Mouse (Mus musculus): Measurements from ENCODE around the gene Cep350. TPM values are rescaled to one million over a fixed set of nuclear protein-coding genes. Genes with fewer than 3 reads are reported as not detected.

Gene Cep350
- polyA plus RNA-seq, 1 experiment from 2014 or later: 7.0 TPM

DNA sequence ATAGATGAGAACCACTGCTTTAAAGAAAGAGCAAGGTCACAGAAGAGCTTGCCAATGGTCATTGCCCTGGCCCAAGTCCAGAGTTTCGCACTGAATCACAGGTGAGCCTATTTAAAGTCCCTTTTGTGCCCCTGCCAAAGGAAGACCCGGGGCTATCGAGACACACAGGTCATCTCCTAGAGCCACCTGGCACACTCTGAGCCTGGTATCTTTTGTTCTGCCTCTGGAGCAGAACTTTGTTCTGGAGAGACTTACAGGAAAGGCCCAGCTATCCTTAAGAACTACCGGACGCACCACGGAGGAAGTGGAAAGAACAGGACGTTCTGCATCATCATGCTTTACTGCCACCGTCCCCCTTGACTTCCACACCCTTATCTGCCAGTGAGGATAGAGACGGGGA lies 167.4 kb downstream of the Cep350 start:
- no peak overlapping the region for H3K9ac ChIP-seq
- WGBS: 74% methylated on average over 9 of the region's 9 CpGs
- H3K27me3 ChIP-seq (replicated peaks): no peaks in the 10 kb centered on the region
- H3K4me1 ChIP-seq: peaks cover 18% of the 10 kb centered on the region
- H3K9me3 ChIP-seq: no peaks in the 10 kb centered on the region
- no peak for ATAC-seq (ENCODE audit: extremely low read depth, insufficient number of reproducible peaks, low FRiP score, low TSS enrichment)
- no peak overlapping the region for H3K27ac ChIP-seq (replicated peaks)
- peaks cover 29% of the 10 kb centered on the region for H3K36me3 ChIP-seq
- no peak overlapping the region for H3K4me3 ChIP-seq
- H3K4me2 ChIP-seq: no peak overlapping the region

DNA sequence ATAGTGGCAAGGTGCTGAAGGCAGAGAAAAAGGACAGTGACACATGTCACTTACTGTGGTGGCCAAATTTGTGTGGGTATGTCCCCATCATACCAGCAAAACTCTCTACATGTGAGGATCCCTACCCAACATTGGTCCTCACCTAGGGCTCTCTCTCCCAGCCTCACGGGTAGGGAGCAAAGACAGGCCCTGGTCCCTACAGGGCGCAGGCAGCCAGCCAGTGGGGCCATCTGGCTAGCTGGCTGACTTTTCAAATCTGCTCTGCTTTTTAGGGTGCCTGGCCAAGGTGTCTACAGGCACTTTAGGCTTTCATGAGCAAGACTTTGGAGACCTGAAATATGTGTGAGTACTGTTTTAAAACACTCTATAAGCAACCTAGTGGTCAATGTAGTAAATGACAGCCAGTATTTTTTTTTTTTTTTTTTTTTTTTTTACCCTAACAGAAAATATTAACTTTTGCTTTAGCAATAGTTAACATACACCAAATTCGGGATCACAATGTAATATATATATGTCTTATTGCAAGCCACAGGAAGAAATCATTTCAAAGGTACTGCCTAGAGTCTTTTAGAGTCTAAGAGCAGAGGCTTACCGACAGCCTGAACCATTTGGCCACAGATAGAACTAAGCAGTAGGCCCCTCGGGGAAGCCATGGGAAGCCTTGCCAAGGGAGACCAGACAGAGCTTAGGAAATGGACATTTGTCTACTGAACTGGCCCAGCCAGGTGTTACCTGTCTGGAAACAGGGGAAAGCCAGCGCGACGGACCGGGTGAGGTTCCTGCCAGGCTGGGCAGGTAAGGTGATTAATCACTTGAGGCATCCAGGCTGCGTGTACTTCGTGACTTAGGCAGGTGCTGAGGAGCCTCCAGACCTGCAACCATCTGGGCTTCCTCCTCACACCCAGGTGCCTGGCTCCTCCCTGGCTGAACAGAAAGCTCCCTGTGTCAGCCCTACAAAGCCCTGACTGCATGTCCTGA lies 171.8 kb downstream of the Cep350 start:
- H3K9ac ChIP-seq: no peak overlapping the region
- H3K27ac ChIP-seq (replicated peaks): no peak overlapping the region
- H3K27me3 ChIP-seq (replicated peaks): no peaks in the 10 kb centered on the region
- no peak overlapping the region for H3K4me3 ChIP-seq
- no peak overlapping the region for H3K4me2 ChIP-seq
- H3K9me3 ChIP-seq: no peaks in the 10 kb centered on the region
- ATAC-seq (ENCODE audit: extremely low read depth, insufficient number of reproducible peaks, low FRiP score, low TSS enrichment): no peak
- H3K36me3 ChIP-seq: peaks cover 49% of the 10 kb centered on the region
- 88% methylated on average over 11 of the region's 11 CpGs for WGBS
- peaks cover 19% of the 10 kb centered on the region for H3K4me1 ChIP-seq

DNA sequence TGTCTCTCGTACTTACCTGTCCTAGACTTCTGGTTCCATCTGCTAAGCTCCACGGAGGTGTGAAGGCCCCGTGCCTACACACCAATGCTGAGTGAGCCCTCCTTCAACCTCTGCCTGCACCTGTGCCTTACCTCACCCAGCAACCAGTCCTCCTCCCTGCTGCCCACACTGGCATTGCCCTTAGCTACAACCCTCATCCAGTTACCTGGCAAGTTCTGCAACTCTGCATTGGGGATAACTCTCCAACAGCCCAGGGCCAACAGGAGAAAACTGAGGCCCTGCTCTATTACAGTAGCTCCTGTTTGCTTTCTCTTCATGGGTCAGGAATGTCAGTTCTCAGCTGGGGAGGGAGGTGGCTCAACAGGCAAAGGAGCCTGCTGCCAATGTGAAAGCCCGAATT lies 175.1 kb downstream of the Cep350 start:
- no peak for ATAC-seq (ENCODE audit: extremely low read depth, insufficient number of reproducible peaks, low FRiP score, low TSS enrichment)
- Histone ChIP-seq H3K4me3 (no peak overlapping the region), H3K27ac (replicated peaks) (no peak overlapping the region), H3K9me3 (no peaks in the 10 kb centered on the region), H3K4me1 (peaks cover 27% of the 10 kb centered on the region), H3K9ac (no peak overlapping the region), H3K4me2 (no peak overlapping the region), H3K27me3 (replicated peaks) (no peaks in the 10 kb centered on the region), H3K36me3 (peaks cover 63% of the 10 kb centered on the region)
- 86% methylated on average over 4 of the region's 4 CpGs for WGBS

DNA sequence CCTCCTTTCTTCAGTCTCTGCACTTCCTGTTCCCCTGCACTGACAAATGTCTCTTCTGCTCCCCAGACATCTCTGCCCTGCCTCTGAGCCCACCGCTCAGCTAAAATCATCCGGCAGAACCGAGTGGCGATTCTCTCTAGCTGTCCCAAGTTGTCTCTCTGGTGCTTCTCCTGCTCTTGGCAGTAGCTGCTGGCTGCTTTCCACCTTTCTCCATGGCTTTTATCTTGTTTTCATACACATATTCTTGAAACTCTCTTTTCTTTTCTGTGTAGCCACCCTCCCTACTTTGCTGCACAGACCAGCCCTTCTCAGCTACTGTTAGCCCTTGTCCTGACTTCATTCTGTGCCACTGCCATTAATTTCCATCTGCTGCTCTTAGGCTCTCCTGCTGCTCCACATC lies 175.6 kb downstream of the Cep350 start:
- 38% methylated on average over 4 of the region's 4 CpGs for WGBS
- peaks cover 63% of the 10 kb centered on the region for H3K36me3 ChIP-seq

DNA sequence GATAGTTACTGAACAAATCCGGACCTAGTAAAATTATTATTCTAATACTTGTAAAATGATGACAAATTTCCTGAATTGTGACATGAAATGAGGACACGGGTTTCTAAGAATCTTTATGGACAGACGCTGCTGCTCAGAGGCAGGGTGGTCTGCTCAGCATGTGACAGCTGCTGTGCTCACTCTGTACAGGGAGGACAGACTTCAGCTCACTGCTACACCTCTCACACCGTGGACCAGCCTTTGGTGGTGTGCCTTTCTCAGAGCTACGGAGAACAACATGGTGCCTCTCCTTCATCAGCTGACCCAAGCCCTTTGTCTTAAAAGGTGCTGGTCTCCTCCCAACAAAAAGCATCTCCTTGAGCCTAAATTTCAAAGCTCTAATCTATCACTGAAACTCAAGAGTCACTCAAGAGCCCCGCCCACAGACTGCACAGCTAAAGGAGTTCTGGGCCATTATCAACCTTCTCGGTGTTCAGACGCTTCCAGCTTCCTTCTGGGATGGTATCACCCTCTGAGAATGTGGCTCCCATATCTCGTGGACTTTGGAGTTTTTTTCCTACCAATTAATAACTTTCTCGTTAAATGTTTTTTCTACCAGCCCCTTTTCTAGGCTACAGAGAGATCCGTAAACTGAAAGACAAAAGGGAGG lies 176.2 kb downstream of the Cep350 start:
- H3K4me2 ChIP-seq: no peak overlapping the region
- WGBS: 44% methylated on average over 11 of the region's 11 CpGs
- no peak for ATAC-seq (ENCODE audit: extremely low read depth, insufficient number of reproducible peaks, low FRiP score, low TSS enrichment)
- no peak overlapping the region for H3K4me3 ChIP-seq
- H3K36me3 ChIP-seq: peaks cover 65% of the 10 kb centered on the region
- no peak overlapping the region for H3K9ac ChIP-seq
- peak overlapping the region; percentile 10; the same call in 1 of the 2 replicates for H3K27ac ChIP-seq (replicated peaks)
- H3K27me3 ChIP-seq (replicated peaks): no peaks in the 10 kb centered on the region
- no peaks in the 10 kb centered on the region for H3K9me3 ChIP-seq
- peaks cover 27% of the 10 kb centered on the region for H3K4me1 ChIP-seq

More for the DNA sequence above, 175.6 kb downstream of the Cep350 start:
- H3K9me3 ChIP-seq: no peaks in the 10 kb centered on the region
- H3K9ac ChIP-seq: no peak overlapping the region
- H3K4me3 ChIP-seq: no peak overlapping the region
- peak overlapping the region; percentile 10; the same call in 1 of the 2 replicates for H3K27ac ChIP-seq (replicated peaks)
- H3K27me3 ChIP-seq (replicated peaks): no peaks in the 10 kb centered on the region
- peaks cover 27% of the 10 kb centered on the region for H3K4me1 ChIP-seq
- ATAC-seq (ENCODE audit: extremely low read depth, insufficient number of reproducible peaks, low FRiP score, low TSS enrichment): no peak
- no peak overlapping the region for H3K4me2 ChIP-seq

DNA sequence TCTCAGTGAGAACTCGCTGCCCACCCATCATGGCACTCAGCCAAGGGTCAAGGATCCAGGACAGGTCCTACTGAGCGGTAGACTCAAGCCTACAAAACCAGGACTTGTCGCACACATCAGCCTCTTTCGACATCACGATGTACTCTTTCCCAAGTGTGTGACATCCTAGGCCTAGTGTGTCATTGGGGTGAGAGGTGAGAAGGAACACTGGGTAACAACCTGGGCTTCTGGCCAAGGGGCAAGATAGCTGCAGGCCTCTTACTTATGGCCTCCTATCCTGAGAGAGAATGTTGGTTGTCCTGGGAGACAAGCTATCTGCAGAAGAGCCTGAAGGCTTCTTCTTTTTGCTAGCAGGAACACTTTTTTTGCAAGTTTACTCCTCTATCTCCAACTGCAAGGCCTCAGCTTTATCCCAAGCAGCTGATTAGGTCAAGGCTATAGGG lies 177.2 kb downstream of the Cep350 start:
- Histone ChIP-seq H3K4me3 (no peak overlapping the region), H3K9ac (no peak overlapping the region), H3K9me3 (no peaks in the 10 kb centered on the region), H3K27me3 (replicated peaks) (no peaks in the 10 kb centered on the region), H3K4me1 (peaks cover 27% of the 10 kb centered on the region), H3K27ac (replicated peaks) (no peak overlapping the region), H3K36me3 (peaks cover 64% of the 10 kb centered on the region), H3K4me2 (no peak overlapping the region)
- no peak for ATAC-seq (ENCODE audit: extremely low read depth, insufficient number of reproducible peaks, low FRiP score, low TSS enrichment)
- WGBS: 75% methylated on average over 5 of the region's 5 CpGs

Other genes starting within 250 kb of the Cep350 start
- gene Lhx4, start 221.6 kb downstream of the Cep350 start, polyA plus RNA-seq (2015; fragmentation: Nextera tagmentation; extraction: Ambion mirVana): not detected in 2 replicates
- gene Qsox1, start 160.4 kb downstream of the Cep350 start, polyA plus RNA-seq (2015; fragmentation: Nextera tagmentation; extraction: Ambion mirVana): 26.2 and 29.2 TPM in 2 replicates
- gene Tor1aip2, start 62.1 kb upstream of the Cep350 start, polyA plus RNA-seq (2015; fragmentation: Nextera tagmentation; extraction: Ambion mirVana): 76.6 and 81.5 TPM in 2 replicates
- gene Tor1aip1, start 63.2 kb upstream of the Cep350 start, polyA plus RNA-seq (2015; fragmentation: Nextera tagmentation; extraction: Ambion mirVana): 28.4 and 32.0 TPM in 2 replicates
- gene Fam163a, start 231.8 kb upstream of the Cep350 start, polyA plus RNA-seq (2015; fragmentation: Nextera tagmentation; extraction: Ambion mirVana): 2.0 and 2.5 TPM in 2 replicates